Mouse (Mus musculus) MN1 (cell line): ENCODE results near the gene Inpp1.

Experiments used
- DNase-seq: peaks from one replicate; pipeline ENCODE4 v3.0.0-alpha.2; 2016; ENCODE audit warnings: low spot score

Gene Inpp1

DNA sequence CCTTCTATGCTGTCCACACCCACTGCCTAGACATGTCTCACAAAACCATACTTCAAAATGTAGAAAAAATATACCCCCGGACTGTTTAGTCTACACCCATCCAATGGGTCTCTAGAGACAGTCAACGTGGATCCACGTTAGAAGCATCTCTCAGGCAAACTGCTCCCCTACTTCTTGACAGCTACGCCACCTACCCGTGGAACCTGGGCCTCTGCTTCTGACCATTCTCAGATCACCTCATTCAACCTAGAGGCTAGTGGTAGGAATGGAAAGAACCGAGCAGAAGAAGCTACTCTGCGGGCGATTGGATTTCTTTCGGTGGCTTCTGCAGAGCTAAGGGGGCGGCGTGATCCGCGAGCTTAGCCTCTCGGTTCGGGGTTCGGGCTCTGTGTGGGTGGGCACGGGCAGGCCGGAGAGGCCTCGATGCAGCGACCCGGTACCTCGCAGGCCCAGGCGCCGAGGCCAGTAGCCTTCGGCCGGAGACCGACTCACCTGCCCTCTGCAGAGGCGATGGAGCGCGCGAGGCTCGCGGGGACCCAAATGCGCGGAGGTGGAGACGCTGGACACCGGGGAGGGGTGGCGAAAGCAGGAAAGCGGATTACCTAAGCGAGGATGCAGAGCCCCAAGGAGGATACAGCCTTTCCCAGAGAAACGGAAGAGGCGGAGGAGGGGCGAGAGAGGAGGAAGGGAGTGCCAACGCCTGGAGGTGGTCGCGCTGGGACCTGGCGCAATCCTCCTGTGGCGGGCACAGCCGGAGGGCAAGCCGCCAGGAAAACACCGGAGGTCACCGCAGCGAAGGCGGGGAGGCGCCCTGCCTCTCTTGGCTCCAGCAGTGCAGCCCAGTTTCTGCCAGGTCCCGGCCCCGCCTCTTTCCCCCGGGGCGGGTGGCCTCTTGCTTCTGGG, at the start of gene Inpp1:
Gene Inpp1, minus strand, starts transcription at position 779 of the 903 bp plus-strand sequence.
- DNase-seq: peak; percentile 81

DNA sequence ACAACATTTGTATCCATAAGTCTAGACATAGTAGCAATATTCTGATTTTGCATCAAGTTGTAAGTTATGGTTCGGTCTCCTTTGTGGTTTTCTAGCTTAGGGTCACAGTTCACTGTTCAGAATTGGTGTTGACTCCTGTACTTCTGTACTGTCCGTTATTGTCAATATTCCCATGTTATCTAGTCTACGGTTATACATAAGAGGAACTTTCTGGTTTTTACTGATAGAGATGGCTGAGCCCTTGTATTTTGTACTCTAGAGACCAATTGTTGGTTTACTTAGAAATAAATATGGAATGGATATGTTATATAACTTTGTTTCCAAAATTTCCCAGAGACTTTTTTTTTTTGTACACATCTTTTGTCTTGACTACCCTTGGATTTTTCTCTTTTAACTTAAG, 48.5 kb upstream of the Inpp1 start:
- no peak for DNase-seq

DNA sequence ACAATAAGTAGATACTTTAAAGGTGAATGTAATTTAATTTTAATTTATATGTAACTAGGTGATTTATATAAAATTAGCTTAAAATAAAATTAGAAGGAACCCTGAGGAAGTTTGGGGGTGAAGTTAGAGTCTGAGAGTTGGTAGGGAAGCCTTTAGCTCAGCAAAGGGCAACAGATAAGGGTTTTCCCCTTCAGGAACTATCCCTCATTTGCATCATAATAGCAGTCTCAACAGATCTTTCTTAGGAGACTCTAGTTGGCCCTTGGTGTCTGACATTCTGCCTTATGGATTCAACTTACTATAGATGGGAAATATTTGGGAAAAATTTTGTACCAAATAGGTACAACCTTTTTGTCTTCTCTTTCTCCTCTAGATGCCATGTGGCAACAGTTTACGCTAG, 46.7 kb upstream of the Inpp1 start:
- no peak for DNase-seq

DNA sequence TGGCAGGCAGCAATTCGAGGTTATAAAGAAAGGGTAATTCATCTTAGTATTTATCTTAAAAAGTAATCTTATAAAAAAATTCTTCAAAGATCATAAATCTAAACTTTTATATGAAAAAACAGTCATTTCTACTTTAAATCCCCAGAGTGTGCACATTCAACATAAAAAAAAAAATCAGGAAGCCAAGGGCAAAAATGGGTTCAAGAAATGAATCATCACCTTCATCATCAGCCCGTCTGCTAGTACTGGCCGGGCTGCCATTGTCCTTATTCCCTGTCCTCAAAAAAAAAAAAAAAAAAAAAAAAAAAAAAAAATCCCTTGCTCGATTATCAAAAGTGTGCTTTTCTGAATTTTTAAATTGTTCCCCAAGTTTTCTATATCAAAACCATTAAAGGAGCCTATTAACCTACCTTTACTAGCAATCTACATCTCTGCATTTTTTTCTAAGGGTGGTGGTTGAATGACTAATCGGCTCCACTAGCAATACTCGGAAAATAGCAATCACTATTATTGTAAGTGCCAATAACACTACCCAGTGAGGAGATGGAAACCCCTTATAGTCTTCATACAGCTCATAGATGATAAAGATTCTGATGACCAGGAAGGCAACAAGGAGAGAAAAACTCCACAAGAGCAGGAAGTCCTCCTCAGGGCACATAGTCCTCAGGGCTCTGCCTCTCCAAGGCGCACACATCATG, 38.6 kb upstream of the Inpp1 start:
- no peak for DNase-seq

DNA sequence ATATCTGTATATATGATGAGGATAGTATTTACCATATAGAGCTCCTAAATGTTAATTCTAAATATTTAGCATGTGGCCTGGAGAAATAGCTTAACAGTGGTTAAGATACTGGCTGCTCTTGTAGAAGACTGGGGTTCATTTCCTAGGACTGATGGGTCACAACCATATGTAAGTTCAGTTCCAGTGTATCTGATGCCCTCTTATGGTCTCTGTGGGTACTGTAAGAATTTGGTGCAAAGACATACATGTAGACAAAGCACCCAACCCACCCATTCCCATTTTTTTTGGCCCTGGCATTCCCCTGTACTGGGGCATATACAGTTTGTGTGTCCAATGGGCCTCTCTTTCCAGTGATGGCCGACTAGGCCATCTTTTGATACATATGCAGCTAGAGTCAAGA, 36.5 kb upstream of the Inpp1 start:
- peak; percentile 65 for DNase-seq

DNA sequence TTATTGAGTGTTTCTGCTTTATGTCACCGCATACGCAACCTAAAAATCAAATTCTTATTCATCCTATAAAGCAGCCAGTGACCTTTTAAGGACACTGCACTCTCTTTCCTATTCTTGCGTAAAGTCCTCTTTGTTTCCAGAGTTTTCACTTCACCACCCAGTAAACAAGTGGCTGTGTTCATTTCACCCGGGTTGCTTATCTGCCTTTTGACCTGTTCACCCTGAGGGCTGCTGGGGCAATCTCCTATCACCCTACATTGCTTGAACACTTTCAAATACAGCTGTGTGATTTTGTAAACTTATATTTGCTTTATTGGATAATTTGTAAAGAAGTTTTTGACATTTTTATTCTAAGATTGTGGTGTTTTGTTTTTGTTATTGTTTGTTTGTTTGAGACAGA, 31.9 kb upstream of the Inpp1 start:
- DNase-seq: no peak

DNA sequence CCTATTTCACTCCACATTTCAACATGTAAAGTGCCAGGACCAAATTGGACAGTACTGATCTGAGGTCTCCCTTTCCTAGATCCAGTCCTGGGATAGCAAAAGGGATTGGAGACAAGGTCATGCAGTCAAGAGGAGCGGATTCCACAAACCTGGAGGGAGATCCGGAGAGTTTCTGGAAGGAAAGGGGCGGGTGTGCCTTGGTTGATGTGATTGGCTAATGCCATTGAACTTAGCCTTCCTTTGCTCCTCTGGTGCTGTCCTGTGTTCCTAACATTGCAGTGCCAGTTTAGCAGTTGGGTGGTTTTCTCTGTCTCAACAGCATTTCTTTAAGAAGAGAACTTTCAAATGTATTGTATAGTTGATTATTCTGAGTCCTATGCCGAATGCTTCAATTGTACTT, 29.1 kb upstream of the Inpp1 start:
- no peak for DNase-seq

DNA sequence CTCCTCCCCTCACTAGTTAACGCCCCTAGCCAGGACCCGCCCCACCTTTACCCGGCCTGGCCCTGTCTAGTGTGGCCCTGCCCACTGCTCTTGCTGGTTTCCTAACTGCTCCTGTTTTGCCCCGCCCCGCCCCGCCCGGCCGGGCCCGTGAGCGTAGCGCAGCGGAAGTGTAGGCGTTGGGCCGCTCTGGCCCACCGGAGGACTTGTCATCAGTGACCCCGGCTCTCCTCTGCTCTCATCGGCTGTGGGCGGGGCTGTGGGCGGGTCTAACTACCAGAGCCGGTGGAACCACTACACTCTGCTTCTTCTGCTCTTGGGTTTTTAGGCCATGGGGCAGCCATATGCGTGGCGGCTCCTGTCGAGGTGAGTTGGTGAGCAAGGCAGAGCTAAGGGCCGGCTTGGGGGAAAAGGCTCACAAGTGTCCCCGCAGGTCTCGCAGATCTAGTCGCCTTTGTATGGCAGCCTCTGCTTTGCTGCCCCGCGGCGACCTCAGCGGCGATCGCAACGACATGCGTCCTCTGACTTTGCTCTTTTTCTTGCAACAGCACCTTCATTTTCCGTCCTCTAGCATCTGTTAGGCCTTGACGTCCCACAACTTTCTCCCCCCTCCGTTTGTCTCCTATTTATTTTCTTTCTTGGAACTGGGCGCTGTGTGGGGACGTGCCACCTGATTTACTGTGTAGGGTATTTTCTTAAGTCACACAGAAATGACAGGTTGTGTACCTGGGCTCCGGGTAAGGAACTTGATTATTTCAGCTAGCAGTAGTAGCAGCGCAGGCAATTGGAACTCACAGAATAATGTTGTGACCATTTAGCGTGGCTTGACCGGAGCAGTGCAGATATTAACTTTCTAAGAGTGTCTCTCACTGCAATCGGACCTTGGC, 27.5 kb upstream of the Inpp1 start, which contains the start of gene Hibch:
Gene Hibch, plus strand, starts transcription at position 148 of the 884 bp plus-strand sequence.
- peak; percentile 96 for DNase-seq

DNA sequence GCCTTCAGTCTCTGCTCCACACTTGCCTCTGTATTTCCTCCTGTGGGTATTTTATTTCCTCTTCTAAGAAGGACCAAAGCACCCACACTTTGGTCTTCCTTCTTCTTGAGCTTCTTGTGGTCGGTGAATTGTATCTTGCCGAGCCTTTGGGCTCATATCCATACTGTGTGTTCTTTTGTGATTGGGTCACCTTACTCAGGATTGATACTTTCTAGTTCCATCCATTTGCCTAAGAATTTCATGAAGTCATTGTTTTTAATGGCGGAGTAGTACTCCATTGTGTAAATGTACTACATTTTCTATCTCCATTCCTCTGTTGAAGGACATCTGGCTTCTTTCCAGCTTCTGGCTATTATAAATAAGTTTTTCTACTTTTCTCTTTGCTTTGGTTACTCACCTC, 26.9 kb upstream of the Inpp1 start:
- DNase-seq: no peak

DNA sequence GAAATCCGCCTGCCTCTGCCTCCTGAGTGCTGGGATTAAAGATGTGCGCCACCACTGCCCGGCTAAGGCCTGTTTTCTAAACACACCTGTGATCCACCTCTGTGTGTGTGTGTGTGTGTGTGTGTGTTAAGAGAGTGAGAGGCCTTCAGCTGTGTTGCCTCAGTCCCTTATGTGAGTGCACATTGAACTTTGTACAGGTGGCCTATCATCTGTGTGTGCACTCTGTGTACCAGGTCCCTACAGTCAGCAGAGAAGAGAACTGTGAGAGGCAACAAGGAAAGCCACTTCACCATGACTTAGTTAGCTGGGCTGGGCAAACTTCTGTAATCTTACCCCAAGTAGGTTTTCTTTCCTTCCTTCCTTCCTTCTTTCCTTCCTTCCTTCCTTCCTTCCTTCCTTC, 21.6 kb upstream of the Inpp1 start:
- no peak for DNase-seq

- no peak for DNase-seq
These were observed 292 bp upstream of the Inpp1 start for GRCm38 (mm10) chr1:52817813-52818147.

- DNase-seq: peak; percentile 44
These were observed 1.1 kb downstream of the Inpp1 start for GRCm38 (mm10) chr1:52816232-52816891.

- DNase-seq: no peak
These were observed 9.0 kb downstream of the Inpp1 start for GRCm38 (mm10) chr1:52808456-52808855.

GRCm38 (mm10) chr1:52805041-52805440, 12.4 kb downstream of the Inpp1 start:
- no peak for DNase-seq

DNA sequence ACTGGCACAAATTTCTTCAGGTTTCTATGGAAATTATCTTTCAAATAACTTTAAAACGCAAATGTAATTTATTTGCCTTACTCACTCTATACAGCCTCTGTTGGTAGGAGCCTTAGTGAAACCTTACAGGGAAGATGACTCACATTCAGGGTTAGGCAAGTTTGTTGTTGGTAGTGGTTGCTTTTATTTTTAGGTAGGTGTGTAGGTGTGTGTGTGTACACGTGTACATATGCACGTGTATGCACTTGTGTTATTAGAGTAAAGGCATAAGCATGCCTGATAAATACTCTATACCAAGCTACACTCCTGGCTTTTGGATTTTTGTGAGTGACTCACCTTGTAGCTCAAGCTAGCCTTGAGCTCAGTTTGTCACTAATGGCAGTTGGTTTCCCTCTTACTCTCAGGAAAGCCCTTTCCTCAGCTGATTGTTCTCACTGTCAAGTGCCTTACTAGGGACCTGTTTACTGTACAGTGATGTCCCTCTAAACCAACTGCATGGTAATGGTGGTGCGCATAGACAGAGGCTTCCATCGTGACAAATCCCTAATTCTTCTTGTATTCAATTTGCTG, 15.0 kb downstream of the Inpp1 start:
- DNase-seq: no peak

DNA sequence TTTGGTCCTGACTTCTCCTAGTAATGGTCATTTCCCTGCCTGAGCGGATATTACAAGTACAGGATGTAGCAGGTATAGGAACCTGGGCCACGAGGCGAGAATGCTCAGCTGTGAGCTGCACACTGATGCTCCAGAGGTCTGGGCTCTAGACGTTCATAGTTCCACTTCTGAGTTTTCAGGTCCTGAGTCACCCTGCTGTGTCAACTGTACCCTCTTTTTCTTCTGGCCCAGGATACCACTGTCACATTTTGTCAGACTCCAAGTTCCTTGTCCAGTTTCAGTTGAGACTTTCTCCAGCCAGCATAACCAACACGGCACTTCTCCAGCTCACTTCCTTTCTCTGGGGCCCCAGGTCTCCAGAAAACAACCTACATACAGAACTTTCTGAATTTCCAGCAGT, 15.8 kb downstream of the Inpp1 start:
- no peak for DNase-seq

DNA sequence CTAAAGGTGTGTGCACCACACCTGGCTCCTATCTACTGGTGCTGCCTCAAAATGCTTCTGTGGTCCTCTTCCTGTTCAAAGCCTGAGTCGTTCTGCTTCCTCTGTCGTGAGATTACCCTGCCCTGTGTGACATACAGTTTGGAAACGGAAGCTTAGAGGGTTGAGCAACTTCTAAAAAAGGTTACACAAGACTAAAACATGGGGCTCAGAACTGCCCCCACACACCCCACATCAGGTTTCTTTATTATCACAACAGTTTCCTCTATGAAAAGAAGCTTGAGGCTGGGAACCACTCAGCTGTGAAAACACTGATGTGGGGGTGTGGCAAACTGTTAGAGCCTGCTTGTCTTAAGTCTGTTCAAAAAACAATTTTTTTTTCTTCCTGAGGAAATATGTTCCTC, 17.1 kb downstream of the Inpp1 start:
- no peak for DNase-seq

DNA sequence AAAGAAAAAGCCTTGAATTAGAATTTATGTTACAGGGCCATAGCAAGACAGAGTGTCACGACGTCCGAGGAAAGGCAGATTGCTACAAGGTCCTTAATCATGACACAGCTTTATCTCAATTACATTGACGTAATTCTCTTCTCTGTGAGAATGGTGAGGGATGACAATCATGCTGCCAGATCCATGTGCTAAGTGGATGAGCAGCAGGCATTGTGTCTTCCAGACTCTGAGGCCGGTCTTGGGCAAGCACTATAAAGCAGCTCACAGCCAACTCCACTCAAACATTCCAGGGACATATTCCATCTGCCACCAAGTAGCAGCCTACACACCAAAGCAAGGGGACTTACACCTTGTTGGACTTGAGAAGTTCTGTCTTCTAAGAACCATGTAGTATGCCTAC, 17.7 kb downstream of the Inpp1 start:
- DNase-seq: peak; percentile 72

- DNase-seq: peak; percentile 69
These were observed 18.3 kb downstream of the Inpp1 start for GRCm38 (mm10) chr1:52799056-52799726.

DNA sequence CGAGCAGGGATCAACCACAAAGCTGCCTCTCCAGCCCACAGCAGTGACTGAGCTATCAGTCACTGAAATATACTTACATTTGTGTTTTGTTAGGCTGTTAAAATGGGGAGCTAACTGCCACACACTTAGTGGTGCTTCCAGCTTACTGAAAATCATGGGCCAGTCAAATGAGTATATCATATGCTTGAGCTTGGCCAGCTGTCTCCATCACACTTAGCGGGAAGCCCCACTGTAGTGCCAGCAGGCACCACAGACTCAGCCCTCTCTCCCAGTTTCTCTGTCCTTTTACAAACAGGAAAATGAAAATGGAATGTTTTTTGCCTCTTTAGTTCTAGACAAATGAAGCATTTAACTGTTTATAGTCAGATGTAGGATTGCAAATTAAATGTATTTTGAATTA, 21.6 kb downstream of the Inpp1 start:
- DNase-seq: no peak

- DNase-seq: no peak
These were observed 23.8 kb downstream of the Inpp1 start for GRCm38 (mm10) chr1:52793692-52794091.
